Mouse (Mus musculus): ENCODE measurements around the gene Zc2hc1c. TPM values are rescaled to one million over a fixed set of nuclear protein-coding genes. Genes with fewer than 3 reads are reported as not detected.

Gene Zc2hc1c
- polyA plus RNA-seq, 2 experiments from 2014 or later: 0.21 to 0.27 TPM

- ATAC-seq: no peak
Measured at GRCm38 (mm10) chr12:85339947-85340346, 51.6 kb downstream of the Zc2hc1c start.

GRCm38 (mm10) chr12:85341131-85341530, 52.7 kb downstream of the Zc2hc1c start:
- ATAC-seq: no peak

- no peak for ATAC-seq
Measured at GRCm38 (mm10) chr12:85342310-85342709, 53.9 kb downstream of the Zc2hc1c start.

GRCm38 (mm10) chr12:85344252-85344651, 55.9 kb downstream of the Zc2hc1c start:
- no peak for ATAC-seq

GRCm38 (mm10) chr12:85345559-85345958, 57.2 kb downstream of the Zc2hc1c start:
- no peak for ATAC-seq

- peak; percentile 54 for ATAC-seq
Measured at GRCm38 (mm10) chr12:85346374-85346773, 58.0 kb downstream of the Zc2hc1c start.

- no peak for ATAC-seq
Measured at GRCm38 (mm10) chr12:85347196-85347595, 58.8 kb downstream of the Zc2hc1c start.

- no peak for ATAC-seq
Measured at GRCm38 (mm10) chr12:85348338-85348737, 59.9 kb downstream of the Zc2hc1c start.

Other genes starting within 250 kb of the Zc2hc1c start
- 1 to 10 TPM; 1.4 to 2.7 TPM for gene Prox2, start 177.8 kb upstream of the Zc2hc1c start, polyA plus RNA-seq (2017; shearing (Covaris generic))
- gene Dlst, start 177.8 kb upstream of the Zc2hc1c start, polyA plus RNA-seq (2017; shearing (Covaris generic)): 10 to 100 TPM; 59.2 to 69.7 TPM
- under 1 TPM; 0.73 to 0.83 TPM for gene Rps6kl1, start 137.3 kb upstream of the Zc2hc1c start, polyA plus RNA-seq (2017; shearing (Covaris generic))
- not detected for gene Pgf, start 110.8 kb upstream of the Zc2hc1c start, polyA plus RNA-seq (2017; shearing (Covaris generic))
- gene Eif2b2, start 69.1 kb upstream of the Zc2hc1c start, polyA plus RNA-seq (2017; shearing (Covaris generic)): 10 to 100 TPM; 53.5 to 76.2 TPM
- gene Mlh3, start 18.0 kb upstream of the Zc2hc1c start, polyA plus RNA-seq (2017; shearing (Covaris generic)): 10 to 100 TPM in 1 of 2 experiments, 1 to 10 TPM in 1; 10.0 to 10.4 TPM
- gene Acyp1, start 153 bp upstream of the Zc2hc1c start, polyA plus RNA-seq (2017; shearing (Covaris generic)): 10 to 100 TPM; 47.4 to 52.5 TPM
- 10 to 100 TPM; 12.2 to 12.4 TPM for gene Nek9, start 50.8 kb downstream of the Zc2hc1c start, polyA plus RNA-seq (2017; shearing (Covaris generic))
- gene Tmed10, start 86.3 kb downstream of the Zc2hc1c start, polyA plus RNA-seq (2017; shearing (Covaris generic)): 100 to 1,000 TPM; 186 to 204 TPM
- gene Fos, start 185.3 kb downstream of the Zc2hc1c start, polyA plus RNA-seq (2017; shearing (Covaris generic)): 1 to 10 TPM; 6.7 to 9.6 TPM

Data from activated CD4-positive, CD25-positive, alpha-beta regulatory T cell, adult 4 months (primary cell).